In genomic region chr4:102518341-102518740, GRCm38 (mm10) we compare ENCODE assay signal across 22 mouse cellular contexts.
DNase-seq lines count a peak whose midpoint lies in the region; ATAC-seq and TF ChIP-seq lines count a peak whose summit lies in the region.
"Had no signal": no experiment of that assay in that cellular context is flagged by ENCODE, and none has a peak within 500 bp of the region (broad histone marks: within the 10 kb centered on the region; RNA-seq: fewer than 3 reads in every experiment).

No protein-coding gene starts in this region.

- H3K4me2 ChIP-seq in liver, postnatal 0 days (ENCODE audit: low read depth, low read length) = 0 out of 2 replicates have a peak overlapping the region, but pooled peaks have one; percentile 41
- H3K4me2 ChIP-seq in liver, embryonic 11.5 days = no peak overlapping the region
- no peak overlapping the region for H3K4me2 ChIP-seq in hindbrain, embryonic 11.5 days (replicated peaks; ENCODE audit: low read depth, low read length)
- H3K4me2 ChIP-seq: embryonic facial prominence, embryonic 12.5 days; forebrain, embryonic 15.5 days; hindbrain, embryonic 13.5 days had no signal

- H3K4me1 ChIP-seq in liver, postnatal 0 days (ENCODE audit: insufficient read depth) = peaks cover 29% of the 10 kb centered on the region
- H3K4me1 ChIP-seq in liver, embryonic 11.5 days (replicated peaks; ENCODE audit: control insufficient read depth, insufficient read depth, low read length) = peaks cover 12% of the 10 kb centered on the region
- no peaks in the 10 kb centered on the region for H3K4me1 ChIP-seq in hindbrain, embryonic 11.5 days (replicated peaks; ENCODE audit: control insufficient read depth, insufficient read depth, low read length)

- H3K4me3 ChIP-seq in liver, postnatal 0 days (ENCODE audit: low read depth, low read length) = no peak overlapping the region
- no peak overlapping the region for H3K4me3 ChIP-seq in liver, embryonic 11.5 days (ENCODE audit: low read depth, low read length)
- H3K4me3 ChIP-seq in hindbrain, embryonic 11.5 days (ENCODE audit: low read depth, low read length) = no peak overlapping the region
- H3K4me3 ChIP-seq: embryonic facial prominence, embryonic 12.5 days; forebrain, embryonic 15.5 days; heart, adult 2 months; hindbrain, embryonic 13.5 days had no signal

- DNase-seq in liver, postnatal 0 days = no peak
- no peak for DNase-seq in liver, embryonic 11.5 days (ENCODE audit: low spot score)
- peak; percentile 76 for DNase-seq in induced T-regulatory cell, adult 2 months (ENCODE audit: low read depth)
- no peak for DNase-seq in kidney, postnatal 14 days
- DNase-seq in gastrocnemius, adult 18-20 months (ENCODE audit: low spot score) = no peak
- no peak for DNase-seq in hindbrain, embryonic 11.5 days (ENCODE audit: low spot score)
- DNase-seq: adrenal gland, adult 2 months; adrenal gland, postnatal 36 days; cerebellum, adult 11 months; cerebellum, adult 8-10 months; cerebellum, postnatal 14 days; gastrocnemius, postnatal 10 days; heart, adult 2 months; heart, postnatal 10 days; heart, postnatal 4 days had no signal

- H3K27me3 ChIP-seq in liver, postnatal 0 days (ENCODE audit: insufficient read depth, low read length) = no peaks in the 10 kb centered on the region
- no peaks in the 10 kb centered on the region for H3K27me3 ChIP-seq in liver, embryonic 11.5 days (replicated peaks; ENCODE audit: control insufficient read depth, insufficient read depth, low read length)
- no peaks in the 10 kb centered on the region for H3K27me3 ChIP-seq in hindbrain, embryonic 11.5 days (ENCODE audit: control insufficient read depth, insufficient read depth, low read length)
- H3K27me3 ChIP-seq: embryonic facial prominence, embryonic 12.5 days; forebrain, embryonic 15.5 days; Patski had no signal

- no peak for TF ChIP-seq CTCF in liver, postnatal 0 days (IDR thresholded peaks at IDR 0.05; ENCODE audit: low read depth)

- no peaks in the 10 kb centered on the region for H3K9me3 ChIP-seq in liver, postnatal 0 days (ENCODE audit: low read length)
- H3K9me3 ChIP-seq in liver, embryonic 11.5 days (ENCODE audit: control insufficient read depth, low read length) = no peaks in the 10 kb centered on the region
- H3K9me3 ChIP-seq in hindbrain, embryonic 11.5 days (ENCODE audit: control insufficient read depth, low read length) = no peaks in the 10 kb centered on the region
- H3K9me3 ChIP-seq: embryonic facial prominence, embryonic 12.5 days; forebrain, embryonic 15.5 days; hindbrain, embryonic 13.5 days had no signal

- TF ChIP-seq EP300 in liver, postnatal 0 days (IDR thresholded peaks at IDR 0.05; ENCODE audit: low read depth) = no peak

- no peak overlapping the region for H3K9ac ChIP-seq in liver, postnatal 0 days (replicated peaks)
- H3K9ac ChIP-seq in liver, embryonic 11.5 days (ENCODE audit: low read depth, low read length) = no peak overlapping the region
- no peak overlapping the region for H3K9ac ChIP-seq in hindbrain, embryonic 11.5 days (ENCODE audit: low read depth, low read length)
- H3K9ac ChIP-seq: embryonic facial prominence, embryonic 12.5 days; forebrain, embryonic 15.5 days; hindbrain, embryonic 13.5 days had no signal

- 80% methylated on average over 2 of the region's 2 CpGs for WGBS in liver, postnatal 0 days (ENCODE audit: insufficient replicate concordance)
- 91% methylated on average over 2 of the region's 2 CpGs for WGBS in liver, embryonic 11.5 days
- WGBS in hindbrain, embryonic 11.5 days = 95% methylated on average over 2 of the region's 2 CpGs

- ATAC-seq in liver, postnatal 0 days = no peak
- no peak for ATAC-seq in liver, embryonic 11.5 days (replicated peaks; ENCODE audit: low FRiP score)
- peak; percentile 44 for ATAC-seq in CD4-positive, CD25-positive, alpha-beta regulatory T cell, adult 4 months
- no peak for ATAC-seq in hindbrain, embryonic 11.5 days (ENCODE audit: low FRiP score)
- ATAC-seq: forebrain, embryonic 15.5 days; hindbrain, postnatal 0 days; intestine, embryonic 16.5 days; Patski had no signal

- no peaks in the 10 kb centered on the region for H3K36me3 ChIP-seq in liver, postnatal 0 days (replicated peaks; ENCODE audit: insufficient read depth, low read length)
- H3K36me3 ChIP-seq in liver, embryonic 11.5 days (ENCODE audit: control insufficient read depth, insufficient read depth, low read length) = no peaks in the 10 kb centered on the region
- H3K36me3 ChIP-seq in hindbrain, embryonic 11.5 days (ENCODE audit: control insufficient read depth, insufficient read depth, low read length) = no peaks in the 10 kb centered on the region
- H3K36me3 ChIP-seq: embryonic facial prominence, embryonic 12.5 days; forebrain, embryonic 15.5 days; hindbrain, embryonic 13.5 days had no signal

- H3K27ac ChIP-seq in liver, postnatal 0 days (ENCODE audit: low read depth) = peak overlapping the region; percentile 89
- H3K27ac ChIP-seq in liver, embryonic 11.5 days (ENCODE audit: low read depth, low read length) = no peak overlapping the region
- no peak overlapping the region for H3K27ac ChIP-seq in hindbrain, embryonic 11.5 days (ENCODE audit: low read depth, low read length)
- H3K27ac ChIP-seq: embryonic facial prominence, embryonic 12.5 days; forebrain, embryonic 15.5 days; hindbrain, embryonic 13.5 days had no signal
